Mouse (Mus musculus): ENCODE measurements around the gene Ceacam10.

DNA sequence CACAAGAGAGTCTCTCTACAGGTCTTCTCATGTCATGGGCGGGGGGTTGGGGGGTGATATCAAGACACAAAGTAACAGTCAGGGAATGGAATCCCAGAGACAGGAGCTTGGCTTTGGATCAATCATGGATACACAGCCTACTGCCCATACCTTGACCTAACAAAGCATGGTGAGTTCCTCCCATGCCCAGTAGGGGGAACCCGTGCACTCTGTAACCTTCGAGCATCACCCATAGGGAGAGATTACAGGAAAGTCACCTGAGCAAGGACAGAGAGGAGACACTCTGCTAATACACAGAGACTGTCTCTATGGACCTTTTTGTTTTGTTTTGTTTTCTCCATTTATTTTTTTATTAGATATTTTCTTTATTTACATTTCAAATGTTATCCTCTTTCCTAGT, 40.5 kb downstream of the Ceacam10 start:
- TF ChIP-seq CTCF (IDR thresholded peaks at IDR 0.05; ENCODE audit: low read depth) (peak; percentile 94), EP300 (IDR thresholded peaks at IDR 0.05; ENCODE audit: low read depth) (no peak)

Data from liver, embryonic 14.5 days (tissue).